Mouse (Mus musculus) ES-CJ7 (cell line): ENCODE measurements around the gene Dph2.

ENCODE experiments used
- DNase-seq: peaks from one replicate; pipeline ENCODE4 v3.0.0; 2011; ENCODE audit warnings: low read depth, low spot score

Gene Dph2

GRCm38 (mm10) chr4:117891738-117892161 is at the start of gene Dph2:
TSS of gene Dph2 (minus strand) at chr4:117892032.
- peak; percentile 93 for DNase-seq

GRCm38 (mm10) chr4:117936964-117937363 is 45.1 kb upstream of the Dph2 start:
- no peak for DNase-seq

- DNase-seq = no peak
These were observed 42.2 kb upstream of the Dph2 start for GRCm38 (mm10) chr4:117934081-117934480.

- no peak for DNase-seq
These were observed 41.4 kb upstream of the Dph2 start for GRCm38 (mm10) chr4:117933248-117933647.

- peak; percentile 39 for DNase-seq
These were observed 37.6 kb upstream of the Dph2 start, which contains the start of gene Artn for GRCm38 (mm10) chr4:117929391-117929881. TSS of gene Artn (minus strand) at chr4:117929763.

- DNase-seq = peak; percentile 49
These were observed 36.9 kb upstream of the Dph2 start for GRCm38 (mm10) chr4:117928699-117929241.

GRCm38 (mm10) chr4:117928234-117928633 is 36.4 kb upstream of the Dph2 start:
- DNase-seq = peak; percentile 64

- DNase-seq = peak; percentile 35
These were observed 35.0 kb upstream of the Dph2 start for GRCm38 (mm10) chr4:117926545-117927482.

GRCm38 (mm10) chr4:117924916-117925315 is 33.1 kb upstream of the Dph2 start:
- no peak for DNase-seq

GRCm38 (mm10) chr4:117923450-117923849 is 31.6 kb upstream of the Dph2 start:
- DNase-seq = no peak

- DNase-seq = no peak
These were observed 29.5 kb upstream of the Dph2 start for GRCm38 (mm10) chr4:117921358-117921757.

GRCm38 (mm10) chr4:117918762-117919161 is 26.9 kb upstream of the Dph2 start:
- DNase-seq = no peak

GRCm38 (mm10) chr4:117918261-117918660 is 26.4 kb upstream of the Dph2 start:
- DNase-seq = no peak

- DNase-seq = no peak
These were observed 26.0 kb upstream of the Dph2 start for GRCm38 (mm10) chr4:117917847-117918246.

GRCm38 (mm10) chr4:117917402-117917801 is 25.6 kb upstream of the Dph2 start:
- DNase-seq = no peak

- no peak for DNase-seq
These were observed 24.6 kb upstream of the Dph2 start for GRCm38 (mm10) chr4:117916386-117916785.

GRCm38 (mm10) chr4:117915489-117916105 is 23.8 kb upstream of the Dph2 start:
- DNase-seq = no peak

GRCm38 (mm10) chr4:117914591-117915442 is 23.0 kb upstream of the Dph2 start, which contains the start of gene Ipo13:
TSS of gene Ipo13 (minus strand) at chr4:117914999.
- DNase-seq = peak; percentile 93

- no peak for DNase-seq
These were observed 22.2 kb upstream of the Dph2 start for GRCm38 (mm10) chr4:117914031-117914430.

- DNase-seq = no peak
These were observed 21.6 kb upstream of the Dph2 start for GRCm38 (mm10) chr4:117913421-117913820.

GRCm38 (mm10) chr4:117912685-117913273 is 20.9 kb upstream of the Dph2 start:
- no peak for DNase-seq
